Mouse (Mus musculus) heart, embryonic 14.5 days (tissue): ENCODE measurements at regions not wholly inside any gene's neighbourhood (a gene's known extent, or its start where the extent isn't known, plus 50 kb on each side); places are given as distances from the start of the nearest gene placed in this dataset.
A peak's percentile ranks its signal among the peaks of the same experiment; 100 is the strongest.

ENCODE experiments used
- ATAC-seq: fragments of 200-750 bp; cut with Nextera tagmentation; 2 replicates; pipeline ENCODE4 v1.8.0; 2017; ENCODE audit warnings: low read depth, moderate TSS enrichment; ENCODE audit not compliant: insufficient number of reproducible peaks, insufficient read depth, low FRiP score
- H3K27ac ChIP-seq, 2 experiments: fragments of 200-500 bp in 1 of 2; fragments of 300-500 bp in 1 of 2; sonication (generic) in 1 of 2; replicated peaks in 1 of 2; 2 replicates each; pipeline ENCODE4 v1.5.1; 2012 to 2014; ENCODE audit warnings: low read depth in 2 of 2, low read length in 2 of 2, control low read depth in 1 of 2, mild to moderate bottlenecking in 1 of 2, mixed read lengths in 1 of 2; ENCODE audit not compliant: control insufficient read depth in 1 of 2, insufficient read depth in 1 of 2
- H3K27me3 ChIP-seq: fragments of 300-500 bp; sonication (generic); 2 replicates; pipeline ENCODE4 v1.6.1; 2014; ENCODE audit warnings: mild to moderate bottlenecking, low read length, control low read depth; ENCODE audit not compliant: control insufficient read depth, insufficient read depth
- H3K36me3 ChIP-seq: fragments of 300-500 bp; sonication (generic); 2 replicates; pipeline ENCODE4 v1.6.1; 2014; ENCODE audit warnings: mild to moderate bottlenecking, control low read depth, low read length, mixed read lengths; ENCODE audit not compliant: control insufficient read depth, insufficient read depth
- H3K4me1 ChIP-seq, 2 experiments: fragments of 200-500 bp in 1 of 2; fragments of 300-500 bp in 1 of 2; sonication (generic) in 1 of 2; 2 replicates each; pipeline ENCODE4 v1.6.1; 2012 to 2014; ENCODE audit warnings: low read length in 2 of 2, control low read depth in 1 of 2, mixed read lengths in 1 of 2; ENCODE audit not compliant: control insufficient read depth in 2 of 2, insufficient read depth in 2 of 2
- H3K4me2 ChIP-seq: fragments of 300-500 bp; sonication (generic); 2 replicates; pipeline ENCODE4 v1.6.1; 2014; ENCODE audit warnings: mild to moderate bottlenecking, low read length
- H3K4me3 ChIP-seq, 2 experiments: fragments of 200-500 bp in 1 of 2; fragments of 300-500 bp in 1 of 2; sonication (generic) in 1 of 2; 2 replicates each; pipeline ENCODE4 v1.5.1; 2012 to 2014; ENCODE audit warnings: low read length in 2 of 2, mild to moderate bottlenecking in 2 of 2, control low read depth in 1 of 2, low read depth in 1 of 2, moderate library complexity in 1 of 2; ENCODE audit not compliant: control insufficient read depth in 1 of 2, insufficient read depth in 1 of 2
- H3K9ac ChIP-seq: fragments of 300-500 bp; sonication (generic); 2 replicates; pipeline ENCODE4 v1.6.1; 2014; ENCODE audit warnings: mild to moderate bottlenecking, low read length
- H3K9me3 ChIP-seq: fragments of 300-500 bp; sonication (generic); 2 replicates; pipeline ENCODE4 v1.6.1; 2016; ENCODE audit warnings: low read length, control low read depth; ENCODE audit not compliant: control insufficient read depth
- WGBS: fragments of 180-500 bp; shearing (Covaris S2); extraction: QIAGEN DNeasy Blood & Tissue Kit; methylation state at CpG from one replicate; pipeline ENCODE4 v1.1.7; 2014; 5-methylcytosine and 5-hydroxymethylcytosine counted together

GRCm38 (mm10) chr6:117267906-117268305 lies 99.6 kb downstream of the Cxcl12 start:
- WGBS, result 38% methylated on average over 1 of the region's 1 CpGs
- Histone ChIP-seq H3K27ac (no peak overlapping the region), H3K4me2 (no peak overlapping the region), H3K9ac (no peak overlapping the region), H3K4me3 (no peak overlapping the region), H3K27me3 (no peaks in the 10 kb centered on the region), H3K9me3 (no peaks in the 10 kb centered on the region), H3K36me3 (no peaks in the 10 kb centered on the region), H3K4me1 (peaks cover 3 to 19% of the 10 kb centered on the region in 2 experiments; a peak in 3 of 4 replicates)
- ATAC-seq, result no peak

- H3K27ac ChIP-seq, result no peak overlapping the region
- WGBS, result 59% methylated on average over 2 of the region's 2 CpGs
Observed at GRCm38 (mm10) chr6:117268376-117268775, 100.0 kb downstream of the Cxcl12 start.

GRCm38 (mm10) chr6:117270261-117270660 lies 101.9 kb downstream of the Cxcl12 start:
- no peaks in the 10 kb centered on the region for H3K36me3 ChIP-seq
- WGBS, result 72% methylated on average over 3 of the region's 3 CpGs
- H3K9me3 ChIP-seq, result no peaks in the 10 kb centered on the region

More at GRCm38 (mm10) chr6:117268376-117268775, 100.0 kb downstream of the Cxcl12 start:
- Histone ChIP-seq H3K27me3 (no peaks in the 10 kb centered on the region), H3K36me3 (no peaks in the 10 kb centered on the region), H3K9me3 (no peaks in the 10 kb centered on the region), H3K4me1 (peaks cover 3 to 19% of the 10 kb centered on the region in 2 experiments; a peak in 3 of 4 replicates), H3K4me2 (no peak overlapping the region), H3K9ac (no peak overlapping the region), H3K4me3 (no peak overlapping the region)
- no peak for ATAC-seq

GRCm38 (mm10) chr6:117271562-117272226 lies 103.4 kb downstream of the Cxcl12 start:
- no peak overlapping the region for H3K27ac ChIP-seq
- H3K4me1 ChIP-seq, result peaks cover 8 to 19% of the 10 kb centered on the region in 2 experiments
- no peak for ATAC-seq
- H3K4me3 ChIP-seq, result no peak overlapping the region
- 75% methylated on average over 12 of the region's 12 CpGs for WGBS
- no peak overlapping the region for H3K9ac ChIP-seq
- no peak overlapping the region for H3K4me2 ChIP-seq
- H3K27me3 ChIP-seq, result no peaks in the 10 kb centered on the region
- no peaks in the 10 kb centered on the region for H3K36me3 ChIP-seq
- H3K9me3 ChIP-seq, result no peaks in the 10 kb centered on the region

More at GRCm38 (mm10) chr6:117270261-117270660, 101.9 kb downstream of the Cxcl12 start:
- Histone ChIP-seq H3K9ac (no peak overlapping the region), H3K27ac (no peak overlapping the region), H3K4me3 (no peak overlapping the region), H3K27me3 (no peaks in the 10 kb centered on the region), H3K4me2 (no peak overlapping the region), H3K4me1 (peaks cover 3 to 23% of the 10 kb centered on the region in 2 experiments)
- no peak for ATAC-seq

GRCm38 (mm10) chr6:117272227-117272955 lies 104.1 kb downstream of the Cxcl12 start:
- no peaks in the 10 kb centered on the region for H3K27me3 ChIP-seq
- no peak overlapping the region for H3K4me2 ChIP-seq
- no peak overlapping the region for H3K4me3 ChIP-seq
- H3K4me1 ChIP-seq, result peaks cover 9 to 23% of the 10 kb centered on the region in 2 experiments
- ATAC-seq, result no peak
- H3K9ac ChIP-seq, result no peak overlapping the region
- H3K36me3 ChIP-seq, result no peaks in the 10 kb centered on the region
- no peak overlapping the region for H3K27ac ChIP-seq
- no peaks in the 10 kb centered on the region for H3K9me3 ChIP-seq
- WGBS, result 78% methylated on average over 9 of the region's 9 CpGs

GRCm38 (mm10) chr6:117275915-117276314 lies 107.6 kb downstream of the Cxcl12 start:
- ATAC-seq, result peak; percentile 51; the same call in 1 of the 2 replicates
- H3K4me1 ChIP-seq, result peaks cover 28 to 36% of the 10 kb centered on the region in 2 experiments
- 49% methylated on average over 5 of the region's 5 CpGs for WGBS

GRCm38 (mm10) chr6:117276850-117277249 lies 108.5 kb downstream of the Cxcl12 start:
- no peak overlapping the region for H3K9ac ChIP-seq
- ATAC-seq, result no peak
- H3K36me3 ChIP-seq, result no peaks in the 10 kb centered on the region
- peak overlapping the region in 1 of 2 experiments; percentile 43; a peak in 2 of 4 replicates for H3K27ac ChIP-seq
- no peaks in the 10 kb centered on the region for H3K27me3 ChIP-seq
- no peaks in the 10 kb centered on the region for H3K9me3 ChIP-seq
- WGBS, result 56% methylated on average over 3 of the region's 3 CpGs
- no peak overlapping the region for H3K4me2 ChIP-seq
- H3K4me3 ChIP-seq, result no peak overlapping the region
- peaks cover 25 to 33% of the 10 kb centered on the region in 2 experiments for H3K4me1 ChIP-seq

More at GRCm38 (mm10) chr6:117275915-117276314, 107.6 kb downstream of the Cxcl12 start:
- Histone ChIP-seq H3K27me3 (no peaks in the 10 kb centered on the region), H3K27ac (peak overlapping the region in 1 of 2 experiments; percentile 17; a peak in 1 of 4 replicates), H3K4me2 (no peak overlapping the region), H3K36me3 (no peaks in the 10 kb centered on the region), H3K4me3 (no peak overlapping the region), H3K9ac (no peak overlapping the region), H3K9me3 (no peaks in the 10 kb centered on the region)
